Mouse (Mus musculus) lung, postnatal 36 days (tissue): Measurements from ENCODE around the gene Gm10912.
A peak's percentile ranks its signal among the peaks of the same experiment; 100 is the strongest.
"Not testable (repeated sequence)": the region's sequence is repeated elsewhere in the genome, so short reads cannot be mapped to it uniquely, and the experiment has no call there.

Source experiments
- DNase-seq: peaks from one replicate; pipeline ENCODE4 v3.0.0; 2022; ENCODE audit warnings: mixed read lengths

Gm10912 gene

GRCm38 (mm10) chr2:104068450-104068849, 2.8 kb downstream of the Gm10912 start, which contains the start of gene Gm10799:
TSS of gene Gm10799 (minus strand) at chr2:104068550.
- not testable (repeated sequence) for DNase-seq

GRCm38 (mm10) chr2:104069704-104070185, 4.1 kb downstream of the Gm10912 start, which contains the start of gene Cd59b:
TSS of gene Cd59b (plus strand) at chr2:104069849.
- peak; percentile 73 for DNase-seq

DNA sequence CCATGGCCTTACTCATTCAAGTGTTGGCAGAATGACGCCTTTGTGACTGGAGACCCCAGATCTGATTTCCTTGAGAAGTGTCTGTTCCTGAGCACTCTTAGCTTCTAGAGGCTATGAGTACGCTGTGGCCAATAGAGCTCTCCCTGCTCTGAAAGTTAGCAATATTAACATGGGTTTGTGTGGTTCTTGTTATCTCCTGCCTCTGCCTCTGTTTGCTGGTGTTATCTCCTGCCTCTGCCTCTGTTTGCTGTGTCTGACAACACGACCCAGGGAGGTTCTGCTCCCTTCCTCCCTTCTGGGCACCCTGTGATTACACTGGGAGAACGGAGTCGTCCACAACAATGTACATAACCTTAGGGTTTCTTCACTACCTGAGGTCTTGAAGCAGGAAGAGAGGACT, 12.7 kb downstream of the Gm10912 start:
- not testable (repeated sequence) for DNase-seq

- DNase-seq: not testable (repeated sequence)
Observed at GRCm38 (mm10) chr2:104081436-104082050, 15.9 kb downstream of the Gm10912 start.

DNA sequence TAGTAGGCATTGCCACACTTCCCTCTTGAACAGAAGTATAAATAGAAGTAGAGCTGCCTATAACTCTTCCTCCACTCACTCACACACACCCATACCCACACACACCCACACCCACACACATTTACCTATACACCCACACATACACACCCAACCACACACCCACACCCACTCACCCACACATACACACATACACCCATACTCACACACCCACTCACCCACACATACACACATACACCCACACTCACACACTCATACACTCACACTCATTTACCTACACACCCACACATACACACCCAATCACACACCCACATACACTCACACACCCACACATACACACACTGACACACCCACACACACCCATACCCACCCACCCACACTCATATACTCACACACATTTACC, 16.8 kb downstream of the Gm10912 start:
- DNase-seq: no peak

DNA sequence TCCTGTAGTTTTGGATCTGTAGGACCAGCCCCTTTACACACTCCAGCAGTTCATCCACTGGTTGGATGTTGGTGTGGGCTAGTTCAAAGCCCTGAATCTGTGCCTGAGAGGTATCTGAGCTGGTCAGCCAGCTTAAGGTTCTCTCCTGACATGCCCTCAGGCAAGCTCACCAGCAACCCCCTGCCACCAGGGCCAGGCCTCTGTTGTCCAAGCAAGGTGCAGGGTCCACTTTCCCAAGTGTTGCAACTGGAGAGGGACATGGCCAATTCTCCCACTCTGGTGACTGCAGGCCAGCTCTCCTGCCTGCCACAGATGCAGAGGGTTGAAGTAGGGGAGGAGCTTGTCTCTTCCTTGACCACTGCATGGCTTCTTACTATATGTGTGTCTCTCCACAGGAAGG, 18.4 kb downstream of the Gm10912 start:
- not testable (repeated sequence) for DNase-seq

DNA sequence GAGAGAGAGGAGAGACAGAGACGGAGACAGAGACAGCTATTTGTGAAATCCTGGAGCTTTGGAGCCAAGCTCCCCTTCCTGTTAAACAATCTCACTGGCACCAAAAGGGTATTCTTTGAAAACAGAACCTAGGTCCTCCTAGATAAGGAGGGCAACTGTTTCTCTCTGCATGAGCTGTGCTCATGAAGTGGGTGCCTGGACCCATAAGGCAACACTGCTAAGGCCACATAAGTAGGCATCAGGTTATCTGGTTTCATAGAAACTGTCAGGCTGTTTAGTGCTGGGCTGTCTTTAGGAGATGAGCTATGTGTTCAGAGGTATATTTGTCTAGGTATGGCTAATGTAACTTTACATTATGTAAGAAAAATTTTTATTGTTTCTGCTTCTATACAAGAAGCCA, 21.9 kb downstream of the Gm10912 start:
- DNase-seq: not testable (repeated sequence)

DNA sequence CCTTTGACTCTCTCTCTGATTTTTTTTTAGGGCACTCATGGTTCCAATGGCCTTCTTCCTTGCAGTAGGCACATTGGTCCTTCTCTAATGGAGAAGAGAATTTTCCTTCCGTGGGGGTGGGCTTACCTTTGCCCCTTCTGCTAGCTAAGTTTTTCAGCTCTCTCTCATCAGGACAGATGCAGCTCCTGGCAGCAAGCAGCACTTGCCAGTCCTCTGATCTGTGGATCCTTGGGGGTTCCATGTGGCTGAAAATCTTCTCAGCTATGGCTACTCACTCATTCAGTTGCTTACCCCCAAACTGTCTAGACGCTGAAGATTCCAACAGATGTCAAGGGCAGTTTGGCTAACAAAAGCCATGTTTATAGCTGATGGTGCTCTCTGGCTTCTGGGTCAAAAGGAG, 27.7 kb downstream of the Gm10912 start:
- no peak for DNase-seq

- peak; percentile 92 for DNase-seq
Observed at GRCm38 (mm10) chr2:104095741-104096213, 30.2 kb downstream of the Gm10912 start, which contains the start of gene Cd59a. TSS of gene Cd59a (plus strand) at chr2:104095801.

- no peak for DNase-seq
Observed at GRCm38 (mm10) chr2:104096256-104096655, 30.6 kb downstream of the Gm10912 start.

DNA sequence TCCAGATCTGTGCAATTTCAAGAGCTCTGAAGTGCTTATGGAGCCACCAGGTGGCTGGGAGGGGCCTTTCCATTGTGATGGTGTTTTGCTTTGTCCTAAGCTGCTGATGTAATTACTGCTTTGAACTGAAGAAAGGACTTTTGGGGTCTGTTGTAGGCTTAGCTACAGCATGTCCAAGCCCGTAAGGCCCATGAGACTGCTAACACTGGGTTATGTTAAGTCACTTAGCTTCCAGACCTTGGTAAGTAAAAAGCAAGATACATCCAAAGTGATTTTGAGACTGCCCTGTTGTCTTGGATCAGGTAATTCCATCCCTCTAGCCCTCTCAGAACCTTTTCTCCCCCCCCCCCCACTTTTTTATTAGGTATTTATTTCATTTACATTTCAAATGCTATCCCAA, 31.2 kb downstream of the Gm10912 start:
- not testable (repeated sequence) for DNase-seq

- DNase-seq: not testable (repeated sequence)
Observed at GRCm38 (mm10) chr2:104097396-104097795, 31.8 kb downstream of the Gm10912 start.

- DNase-seq: no peak
Observed at GRCm38 (mm10) chr2:104098529-104099230, 33.1 kb downstream of the Gm10912 start.

DNA sequence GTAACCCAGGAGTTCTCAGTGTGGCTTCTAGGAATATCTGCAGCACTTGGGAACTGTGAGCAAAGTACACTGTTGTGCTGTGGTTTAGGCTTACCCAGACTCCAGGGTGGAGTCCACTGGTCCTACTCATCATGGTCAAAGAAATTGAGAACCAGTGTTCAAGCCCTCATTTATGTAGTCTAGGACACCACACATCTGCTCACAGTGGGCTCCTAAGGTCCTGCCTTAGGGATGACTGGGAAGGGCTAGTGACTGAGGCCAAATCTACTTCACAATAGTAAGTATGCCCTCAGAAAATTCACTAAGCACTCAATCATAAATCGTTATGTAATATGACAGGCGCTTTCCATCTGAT, 33.6 kb downstream of the Gm10912 start:
- no peak for DNase-seq

- no peak for DNase-seq
Observed at GRCm38 (mm10) chr2:104099946-104100345, 34.3 kb downstream of the Gm10912 start.

DNA sequence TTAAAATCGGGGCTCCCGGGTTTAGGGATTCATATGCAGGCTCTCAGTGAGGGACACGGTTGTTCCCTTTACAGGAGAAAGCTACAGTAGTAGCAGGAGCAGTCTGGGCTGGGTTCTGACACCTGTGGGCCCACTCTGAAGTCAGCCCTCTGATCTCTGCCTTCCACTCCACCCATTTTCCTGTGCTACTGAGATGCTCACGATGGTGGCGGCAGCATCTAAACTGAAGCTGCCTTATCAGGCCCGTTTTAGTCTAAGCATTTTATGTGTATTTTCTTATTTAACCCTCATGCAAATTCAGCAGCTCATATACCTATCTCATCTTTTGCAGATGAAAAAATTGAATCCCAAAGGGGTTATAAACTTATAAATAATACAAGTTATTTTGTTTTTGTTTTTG, 39.2 kb downstream of the Gm10912 start:
- no peak for DNase-seq

- DNase-seq: not testable (repeated sequence)
Observed at GRCm38 (mm10) chr2:104109021-104109420, 43.4 kb downstream of the Gm10912 start.

- DNase-seq: no peak
Observed at GRCm38 (mm10) chr2:104109528-104109927, 43.9 kb downstream of the Gm10912 start.

- no peak for DNase-seq
Observed at GRCm38 (mm10) chr2:104110031-104110430, 44.4 kb downstream of the Gm10912 start.

DNA sequence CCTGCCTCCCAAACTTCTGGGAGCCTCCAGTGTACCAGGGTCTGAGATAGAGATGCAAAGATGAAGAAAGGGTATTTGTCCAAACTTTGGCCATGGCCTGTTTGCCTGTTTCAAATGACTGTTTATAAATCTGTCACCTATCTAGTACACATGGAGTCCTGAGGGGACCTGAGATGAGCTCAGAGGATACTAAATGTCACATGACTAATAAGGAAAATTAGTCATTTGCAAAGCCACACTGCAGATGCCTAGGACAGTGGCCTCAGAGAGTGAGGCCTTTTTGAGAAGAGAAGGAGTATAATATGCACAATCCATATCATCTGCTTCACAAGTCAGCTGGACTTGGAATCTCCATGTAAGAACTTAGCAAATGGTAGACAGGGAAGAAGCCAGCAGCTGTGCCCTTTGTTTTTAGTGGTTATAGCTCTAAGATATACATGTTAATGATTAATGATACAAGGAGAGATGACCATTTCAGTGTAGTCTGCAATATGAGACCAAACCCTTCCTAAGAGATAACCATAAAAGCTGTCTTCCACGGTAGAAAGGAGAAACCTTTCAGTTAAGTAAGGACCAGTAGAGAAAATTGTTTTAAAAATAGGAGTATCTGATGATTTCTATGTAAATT, 45.7 kb downstream of the Gm10912 start:
- DNase-seq: not testable (repeated sequence)

DNA sequence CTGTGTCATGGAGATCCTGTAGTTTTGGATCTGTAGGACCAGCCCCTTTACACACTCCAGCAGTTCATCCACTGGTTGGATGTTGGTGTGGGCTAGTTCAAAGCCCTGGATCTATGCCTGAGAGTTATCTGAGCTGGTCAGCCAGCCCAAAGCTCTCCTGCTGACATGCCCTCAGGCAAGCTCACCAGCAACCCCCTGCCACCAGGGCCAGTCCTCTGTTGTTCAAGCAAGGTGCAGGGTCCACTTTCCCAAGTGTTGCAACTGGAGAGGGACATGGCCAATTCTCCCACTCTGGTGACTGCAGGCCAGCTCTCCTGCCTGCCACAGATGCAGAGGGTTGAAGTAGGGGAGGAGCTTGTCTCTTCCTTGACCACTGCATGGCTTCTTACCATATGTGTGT, 47.9 kb downstream of the Gm10912 start:
- not testable (repeated sequence) for DNase-seq

- no peak for DNase-seq
Observed at GRCm38 (mm10) chr2:104114898-104115297, 49.3 kb downstream of the Gm10912 start.
